In genomic region chr6:51171761-51172160, GRCm38 (mm10) we compare ENCODE assay signal across 8 mouse cellular contexts.
DNase-seq lines count a peak whose midpoint lies in the region; ATAC-seq lines count a peak whose summit lies in the region.

No protein-coding gene starts in this region.

- H3K4me3 ChIP-seq in embryonic facial prominence, embryonic 13.5 days = peak overlapping the region; percentile 10; the same call in 1 of the 2 replicates
- peak overlapping the region; percentile 47 for H3K4me3 ChIP-seq in heart, embryonic 16.5 days (ENCODE audit: low read length)
- H3K4me3 ChIP-seq in midbrain, embryonic 12.5 days = no peak overlapping the region

- H3K27ac ChIP-seq in embryonic facial prominence, embryonic 13.5 days = peak overlapping the region; percentile 97
- peak overlapping the region; percentile 82 for H3K27ac ChIP-seq in heart, embryonic 16.5 days (ENCODE audit: low read length)
- H3K27ac ChIP-seq in midbrain, embryonic 12.5 days (replicated peaks) = peak overlapping the region; percentile 78

- ATAC-seq in embryonic facial prominence, embryonic 13.5 days (ENCODE audit: insufficient number of reproducible peaks, insufficient read depth, low FRiP score, low TSS enrichment, low read depth) = no peak
- no peak for ATAC-seq in heart, embryonic 16.5 days (replicated peaks; ENCODE audit: extremely low read depth, insufficient read depth, low FRiP score)
- ATAC-seq in midbrain, embryonic 12.5 days (ENCODE audit: low FRiP score, low read depth) = no peak

- peaks cover 30% of the 10 kb centered on the region for H3K27me3 ChIP-seq in embryonic facial prominence, embryonic 13.5 days
- peaks cover 22% of the 10 kb centered on the region for H3K27me3 ChIP-seq in heart, embryonic 16.5 days (ENCODE audit: control insufficient read depth, insufficient read depth, low read length)
- peaks cover 49% of the 10 kb centered on the region for H3K27me3 ChIP-seq in midbrain, embryonic 12.5 days

- H3K4me1 ChIP-seq in embryonic facial prominence, embryonic 13.5 days = peaks cover 50% of the 10 kb centered on the region
- peaks cover 26% of the 10 kb centered on the region for H3K4me1 ChIP-seq in heart, embryonic 16.5 days (ENCODE audit: control insufficient read depth, insufficient read depth, low read length)
- H3K4me1 ChIP-seq in midbrain, embryonic 12.5 days = peaks cover 42% of the 10 kb centered on the region

- H3K9me3 ChIP-seq in embryonic facial prominence, embryonic 13.5 days = no peaks in the 10 kb centered on the region
- no peaks in the 10 kb centered on the region for H3K9me3 ChIP-seq in heart, embryonic 16.5 days (replicated peaks; ENCODE audit: control insufficient read depth, low read length)
- no peaks in the 10 kb centered on the region for H3K9me3 ChIP-seq in midbrain, embryonic 12.5 days

- H3K9ac ChIP-seq in embryonic facial prominence, embryonic 13.5 days = peak overlapping the region; percentile 72
- H3K9ac ChIP-seq in heart, embryonic 16.5 days (ENCODE audit: low read length) = peak overlapping the region; percentile 72
- H3K9ac ChIP-seq in midbrain, embryonic 12.5 days (replicated peaks) = 0 out of 2 replicates have a peak overlapping the region, but pooled peaks have one; percentile 46

- peak; percentile 95 for DNase-seq in heart, adult 11 months
- DNase-seq in heart, adult 8-10 months (ENCODE audit: low spot score) = no peak
- DNase-seq in kidney, postnatal 36 days = peak; percentile 62 to 82
- peak; percentile 69 to 74 for DNase-seq in urinary bladder, postnatal 4 days (ENCODE audit: low spot score in 2 of 2)
- DNase-seq in left cerebral cortex, adult 11 months (ENCODE audit: low spot score) = no peak

- 2% methylated on average over 22 of the region's 22 CpGs for WGBS in embryonic facial prominence, embryonic 13.5 days
- 5% methylated on average over 22 of the region's 22 CpGs for WGBS in heart, embryonic 16.5 days
- 2% methylated on average over 22 of the region's 22 CpGs for WGBS in midbrain, embryonic 12.5 days

- peak overlapping the region; percentile 65 for H3K4me2 ChIP-seq in embryonic facial prominence, embryonic 13.5 days
- H3K4me2 ChIP-seq in heart, embryonic 16.5 days (ENCODE audit: low read depth, low read length) = peak overlapping the region; percentile 85
- peak overlapping the region; percentile 43 for H3K4me2 ChIP-seq in midbrain, embryonic 12.5 days (replicated peaks)

- H3K36me3 ChIP-seq in embryonic facial prominence, embryonic 13.5 days = no peaks in the 10 kb centered on the region
- H3K36me3 ChIP-seq in heart, embryonic 16.5 days (ENCODE audit: control insufficient read depth, insufficient read depth) = no peaks in the 10 kb centered on the region
- no peaks in the 10 kb centered on the region for H3K36me3 ChIP-seq in midbrain, embryonic 12.5 days

Comparison
In these comparisons a context has a peak if more than half of its experiments do, and no peak if none do; other contexts are left out.
1. DNase-seq: peak in heart, adult 11 months (single experiment), kidney, postnatal 36 days (2 of 2) and urinary bladder, postnatal 4 days (2 of 2); none in heart, adult 8-10 months (single experiment) and left cerebral cortex, adult 11 months (single experiment).
2. Peak in every context shown above with its lines, with median percentiles within 50 percentile points of each other: H3K27ac ChIP-seq, H3K4me2 ChIP-seq and H3K9ac ChIP-seq.